Mouse (Mus musculus): Measurements from ENCODE around the gene Igsf1. TPM values are rescaled to one million over a fixed set of nuclear protein-coding genes. Genes with fewer than 3 reads are reported as not detected.

The Igsf1 gene
- 0.46 TPM in 1 of 2 replicates, not detected in the other for polyA plus RNA-seq (2011; ENCODE audit: insufficient read length, low read depth, missing spikeins)

DNA sequence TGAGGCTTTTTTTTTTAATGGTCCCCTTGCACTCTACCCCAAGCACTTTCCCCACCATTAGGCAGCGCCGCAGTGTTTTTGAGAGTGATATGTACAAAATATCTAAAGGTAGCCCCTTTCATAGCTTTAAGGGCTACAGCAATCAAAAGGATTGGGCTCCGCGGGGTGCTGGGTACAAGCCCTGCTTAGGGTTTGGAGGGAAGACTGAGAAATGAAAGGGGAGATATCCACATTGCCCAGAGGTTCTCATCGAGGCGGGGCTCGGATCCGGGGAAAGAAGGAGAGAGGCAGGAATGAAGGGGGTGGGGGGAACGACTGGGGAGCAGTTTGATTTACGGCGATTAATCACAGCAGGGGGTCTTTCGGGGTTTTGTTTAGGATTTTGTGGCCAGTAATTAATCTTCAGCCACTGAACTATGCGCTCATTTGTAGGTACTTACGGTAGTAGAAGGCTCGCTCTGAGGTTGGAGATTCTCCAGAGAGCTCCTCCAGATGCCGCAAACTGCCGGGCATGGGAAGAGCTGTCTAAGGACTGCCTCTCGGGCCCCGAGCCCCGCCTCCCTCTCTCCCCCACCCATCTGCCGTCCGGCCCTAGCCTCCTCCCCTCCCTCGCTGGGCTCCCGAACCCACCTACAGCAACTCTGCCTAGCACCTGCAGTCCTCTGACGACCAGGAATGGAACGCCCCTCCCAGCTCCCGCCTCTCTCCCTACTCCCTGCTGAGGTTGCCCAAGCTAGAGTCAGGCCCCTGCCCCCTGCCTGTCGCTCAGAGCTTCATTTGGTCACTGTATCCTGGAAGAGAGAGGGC is at the start of gene Igsf1:
Gene Igsf1, minus strand, starts transcription at position 537 of the 807 bp plus-strand sequence.
- Histone ChIP-seq H3K4me1 (ENCODE audit: control insufficient read depth, insufficient read depth, low read length) (no peaks in the 10 kb centered on the region), H3K27ac (ENCODE audit: insufficient read depth, low read length) (no peak within 1 kb of the TSS), H3K4me3 (ENCODE audit: insufficient read depth, low read length) (peak within 1 kb of the TSS; percentile 28; the same call in 1 of the 2 replicates)
- TF ChIP-seq CTCF (IDR thresholded peaks at IDR 0.05; ENCODE audit: borderline replicate concordance, insufficient read depth, low read length), result no peak
- TF ChIP-seq POLR2A (IDR thresholded peaks at IDR 0.05; ENCODE audit: low read depth, low read length), result no peak

DNA sequence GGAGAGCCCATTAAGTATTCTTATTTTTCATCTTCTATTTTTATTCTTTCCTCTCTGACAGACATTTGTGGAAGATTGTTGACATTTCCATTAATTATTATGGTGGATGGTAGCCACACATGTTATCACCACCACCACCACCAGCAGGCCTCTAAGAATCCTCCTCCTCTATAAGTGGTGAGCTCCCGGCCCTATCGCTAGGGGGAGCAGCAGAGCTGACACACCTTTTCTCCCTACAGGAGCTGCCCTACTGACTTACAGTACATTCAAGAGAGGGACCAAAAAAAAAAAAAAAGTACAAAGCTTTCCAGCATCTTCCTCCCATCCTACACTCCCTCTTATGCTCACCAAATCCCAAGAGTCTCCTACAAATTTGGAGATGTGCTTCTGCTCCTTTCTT is 26.7 kb downstream of the Igsf1 start:
- Histone ChIP-seq H3K27ac (ENCODE audit: insufficient read depth, low read length) (no peak overlapping the region), H3K4me3 (ENCODE audit: insufficient read depth, low read length) (no peak overlapping the region), H3K4me1 (ENCODE audit: control insufficient read depth, insufficient read depth, low read length) (no peaks in the 10 kb centered on the region)
- no peak for TF ChIP-seq CTCF (IDR thresholded peaks at IDR 0.05; ENCODE audit: borderline replicate concordance, insufficient read depth, low read length)
- no peak for TF ChIP-seq POLR2A (IDR thresholded peaks at IDR 0.05; ENCODE audit: low read depth, low read length)

DNA sequence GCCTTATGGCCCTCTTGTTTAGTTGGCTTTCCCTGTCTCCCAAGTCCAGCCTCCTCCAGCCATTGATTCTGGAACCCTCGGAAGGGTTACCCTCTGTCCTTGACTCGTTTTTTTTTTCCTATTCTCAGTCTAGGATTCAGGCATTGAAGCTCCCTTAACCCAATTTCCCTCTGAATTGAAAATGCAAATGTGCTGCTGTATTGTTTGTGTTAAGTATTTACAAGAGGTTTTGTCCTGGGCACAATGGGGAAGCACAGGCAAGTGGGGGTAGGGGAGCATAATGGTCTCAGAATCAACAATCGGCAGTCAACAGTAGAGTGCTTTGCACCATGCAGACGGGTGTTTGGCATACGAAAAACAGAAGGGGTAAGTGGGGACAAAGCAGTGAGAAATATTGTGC is 52.4 kb downstream of the Igsf1 start:
- no peak overlapping the region for H3K4me3 ChIP-seq (ENCODE audit: insufficient read depth, low read length)
- H3K4me1 ChIP-seq (ENCODE audit: control insufficient read depth, insufficient read depth, low read length), result no peaks in the 10 kb centered on the region
- no peak overlapping the region for H3K27ac ChIP-seq (ENCODE audit: insufficient read depth, low read length)
- no peak for TF ChIP-seq CTCF (IDR thresholded peaks at IDR 0.05; ENCODE audit: borderline replicate concordance, insufficient read depth, low read length)
- no peak for TF ChIP-seq POLR2A (IDR thresholded peaks at IDR 0.05; ENCODE audit: low read depth, low read length)

DNA sequence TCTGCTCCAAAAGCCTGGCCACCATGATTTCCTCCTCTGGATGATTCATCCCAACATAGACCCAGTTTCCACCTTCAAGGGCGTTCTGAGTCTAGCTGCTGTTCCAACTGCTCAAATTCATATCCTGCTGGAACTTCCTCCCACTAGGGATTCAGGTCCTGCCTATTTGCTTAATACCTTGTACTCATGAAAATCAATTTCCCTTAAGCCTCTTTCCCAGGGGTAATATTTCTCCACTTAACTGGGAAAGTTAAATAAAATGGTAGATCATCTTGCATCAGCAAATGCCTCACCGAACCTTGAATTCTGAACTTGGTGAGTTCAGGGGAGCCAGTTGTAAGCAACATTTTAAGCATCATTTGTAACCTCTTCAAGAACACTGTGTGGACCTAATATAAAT is 62.6 kb downstream of the Igsf1 start, which contains the start of gene Olfr1321:
Gene Olfr1321, minus strand, starts transcription at position 101 of the 400 bp plus-strand sequence.
- no peak within 1 kb of the TSS for H3K4me3 ChIP-seq (ENCODE audit: insufficient read depth, low read length)
- no peak within 1 kb of the TSS for H3K27ac ChIP-seq (ENCODE audit: insufficient read depth, low read length)
- TF ChIP-seq CTCF (IDR thresholded peaks at IDR 0.05; ENCODE audit: borderline replicate concordance, insufficient read depth, low read length) (no peak), POLR2A (IDR thresholded peaks at IDR 0.05; ENCODE audit: low read depth, low read length) (no peak)
- H3K4me1 ChIP-seq (ENCODE audit: control insufficient read depth, insufficient read depth, low read length), result no peaks in the 10 kb centered on the region

Other genes starting within 250 kb of the Igsf1 start
- not detected in 2 replicates for gene Olfr1320, start 125.4 kb downstream of the Igsf1 start, polyA plus RNA-seq (2011; ENCODE audit: insufficient read length, low read depth, missing spikeins)
- gene Olfr1321, start 62.7 kb downstream of the Igsf1 start, polyA plus RNA-seq (2011; ENCODE audit: insufficient read length, low read depth, missing spikeins), result not detected in 2 replicates
- gene Olfr1322, start 93.7 kb upstream of the Igsf1 start, polyA plus RNA-seq (2011; ENCODE audit: insufficient read length, low read depth, missing spikeins), result not detected in 2 replicates
- not detected in 2 replicates for gene Olfr1323, start 221.6 kb upstream of the Igsf1 start, polyA plus RNA-seq (2011; ENCODE audit: insufficient read length, low read depth, missing spikeins)